Mouse (Mus musculus): ENCODE results near the gene Myocd.

The Myocd gene

GRCm38 (mm10) chr11:65213806-65214205 lies 56.0 kb downstream of the Myocd start:
- no peak for DNase-seq (ENCODE audit: low spot score)

DNA sequence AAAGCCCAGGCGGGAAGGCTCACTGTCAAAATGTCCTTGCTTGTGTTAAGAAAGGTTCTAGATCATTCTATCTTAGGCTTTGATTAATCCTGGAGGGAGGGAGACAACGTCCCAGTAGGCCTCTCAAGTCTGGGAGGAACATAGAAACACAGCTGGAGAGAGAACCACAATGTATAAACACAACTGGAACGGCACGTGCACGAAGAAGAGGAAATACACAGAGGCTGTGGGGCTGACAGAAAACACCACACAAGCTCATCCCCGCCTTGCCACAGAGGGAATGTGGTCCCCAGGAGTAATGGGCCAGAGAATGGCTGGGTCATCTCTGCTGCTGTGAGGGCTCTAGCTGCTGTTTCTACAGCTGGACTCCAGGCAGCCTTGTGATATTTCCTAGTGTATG lies 58.1 kb downstream of the Myocd start:
- no peak for DNase-seq (ENCODE audit: low spot score)

DNA sequence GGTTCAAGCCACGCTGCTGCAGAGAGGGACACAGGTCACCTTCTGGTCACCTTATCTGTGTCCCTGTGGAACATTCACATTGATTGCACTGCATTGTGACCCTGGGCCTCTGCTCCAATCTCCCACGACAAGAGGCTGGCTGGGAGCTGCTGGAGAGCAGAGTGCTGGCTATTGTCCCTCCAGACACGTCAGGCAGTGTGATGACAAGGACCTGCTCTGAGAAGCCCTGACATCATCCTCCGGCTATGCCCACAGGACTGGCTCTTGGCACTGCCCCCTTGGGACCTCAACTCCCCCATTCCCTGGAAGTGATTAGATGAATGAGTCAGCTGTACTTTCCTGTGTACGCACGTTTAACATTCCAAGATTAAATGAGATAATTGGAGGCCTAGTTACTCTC lies 60.3 kb downstream of the Myocd start:
- no peak for DNase-seq (ENCODE audit: low spot score)

- DNase-seq (ENCODE audit: low spot score), result no peak
Measured at GRCm38 (mm10) chr11:65205306-65205705, 64.5 kb downstream of the Myocd start.

DNA sequence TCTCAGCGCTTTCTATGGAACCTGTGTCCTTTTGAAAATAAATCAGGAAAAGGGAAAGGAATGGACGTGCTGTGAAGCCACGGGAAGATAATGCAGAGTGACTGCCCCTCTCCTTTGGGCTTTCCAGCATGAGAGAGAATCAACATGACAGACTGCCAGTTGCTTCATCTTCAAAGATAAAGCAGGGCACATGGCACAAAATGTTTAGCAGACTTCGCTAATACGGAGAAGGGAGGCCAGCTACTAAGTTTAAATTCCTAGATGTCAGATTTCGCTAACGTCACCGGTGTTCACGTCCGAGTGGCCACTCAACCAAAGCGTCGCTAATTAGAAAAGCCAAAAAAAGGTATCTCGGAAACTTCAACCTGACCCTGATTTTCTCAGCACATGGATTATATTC lies 65.1 kb downstream of the Myocd start:
- DNase-seq (ENCODE audit: low spot score), result no peak

DNA sequence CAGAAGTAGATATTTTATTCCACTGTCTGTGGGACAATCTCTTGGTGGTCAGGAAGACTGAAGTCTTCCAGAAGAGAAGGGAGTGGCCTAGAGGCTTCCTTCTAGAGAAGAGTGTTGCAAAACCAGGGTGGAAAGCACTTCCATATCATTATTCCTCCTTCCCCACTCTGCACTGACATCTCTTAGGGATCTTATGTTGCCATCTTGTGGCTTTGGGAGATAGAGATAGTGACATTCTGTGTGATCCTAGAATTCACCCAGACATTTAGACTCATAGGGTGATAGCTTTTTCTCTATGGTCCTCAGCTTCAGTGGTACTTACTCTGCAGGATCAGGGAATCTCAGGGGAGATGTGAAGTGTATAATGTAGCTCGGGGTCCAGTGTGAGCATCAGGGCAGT lies 66.8 kb downstream of the Myocd start:
- DNase-seq (ENCODE audit: low spot score), result no peak

GRCm38 (mm10) chr11:65202236-65202635 lies 67.6 kb downstream of the Myocd start:
- DNase-seq (ENCODE audit: low spot score), result no peak

- no peak for DNase-seq (ENCODE audit: low spot score)
Measured at GRCm38 (mm10) chr11:65198026-65198425, 71.8 kb downstream of the Myocd start.

GRCm38 (mm10) chr11:65197280-65197679 lies 72.5 kb downstream of the Myocd start:
- peak; percentile 68 for DNase-seq (ENCODE audit: low spot score)

- no peak for DNase-seq (ENCODE audit: low spot score)
Measured at GRCm38 (mm10) chr11:65186974-65187373, 82.8 kb downstream of the Myocd start.

DNA sequence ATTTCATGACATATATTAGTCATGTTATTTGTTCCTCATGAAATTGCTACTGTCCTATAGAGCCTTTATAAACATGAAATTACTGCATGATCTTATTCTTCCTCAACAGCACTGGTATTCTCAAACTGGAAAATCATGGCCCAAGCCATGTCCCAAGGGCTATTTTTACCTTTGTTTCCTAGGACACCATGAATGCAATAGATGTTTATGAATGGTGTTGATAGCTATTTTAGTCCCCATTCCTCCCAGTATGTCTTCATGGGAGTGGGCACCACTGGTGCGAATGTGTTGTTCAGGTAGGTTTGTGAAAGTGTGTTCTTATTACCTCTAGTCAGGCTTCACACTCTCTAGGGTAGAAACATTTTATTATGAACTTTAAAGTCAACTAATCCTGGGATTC lies 84.7 kb downstream of the Myocd start:
- no peak for DNase-seq (ENCODE audit: low spot score)

GRCm38 (mm10) chr11:65170121-65170750 lies 99.6 kb downstream of the Myocd start:
- no peak for DNase-seq (ENCODE audit: low spot score)

DNA sequence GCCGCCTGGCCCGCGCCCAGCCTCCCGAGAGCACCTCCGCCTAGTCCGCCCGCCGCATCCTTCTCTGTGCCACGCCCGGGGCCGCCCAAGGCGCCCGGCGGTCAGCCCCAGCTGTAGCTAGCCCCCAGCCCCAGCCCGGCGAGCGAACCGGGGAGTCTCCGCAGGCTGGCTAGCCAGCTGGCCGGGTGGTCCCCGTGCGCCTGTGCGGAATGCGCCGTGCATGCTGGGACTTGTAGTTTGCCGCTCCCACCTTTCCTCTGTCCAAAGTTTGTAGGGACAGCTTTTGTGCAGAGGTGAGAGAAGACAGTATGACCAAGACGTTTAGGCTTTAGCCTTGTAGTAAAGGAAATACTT lies 107.0 kb downstream of the Myocd start, which contains the start of gene Arhgap44:
Gene Arhgap44, minus strand, starts transcription at position 195 of the 354 bp plus-strand sequence.
- DNase-seq (ENCODE audit: low spot score), result no peak

GRCm38 (mm10) chr11:65161881-65162766 lies 107.7 kb downstream of the Myocd start:
- no peak for DNase-seq (ENCODE audit: low spot score)

- no peak for DNase-seq (ENCODE audit: low spot score)
Measured at GRCm38 (mm10) chr11:65160991-65161880, 108.6 kb downstream of the Myocd start.

- DNase-seq (ENCODE audit: low spot score), result no peak
Measured at GRCm38 (mm10) chr11:65159791-65160190, 110.0 kb downstream of the Myocd start, which contains the start of gene 1700086D15Rik. Gene 1700086D15Rik (minus strand): TSS chr11:65159891.

- DNase-seq (ENCODE audit: low spot score), result no peak
Measured at GRCm38 (mm10) chr11:65158658-65158990, 111.2 kb downstream of the Myocd start.

- no peak for DNase-seq (ENCODE audit: low spot score)
Measured at GRCm38 (mm10) chr11:65157966-65158657, 111.7 kb downstream of the Myocd start.

GRCm38 (mm10) chr11:65153006-65153405 lies 116.8 kb downstream of the Myocd start:
- no peak for DNase-seq (ENCODE audit: low spot score)

GRCm38 (mm10) chr11:65148441-65148840 lies 121.3 kb downstream of the Myocd start:
- DNase-seq (ENCODE audit: low spot score), result no peak

DNA sequence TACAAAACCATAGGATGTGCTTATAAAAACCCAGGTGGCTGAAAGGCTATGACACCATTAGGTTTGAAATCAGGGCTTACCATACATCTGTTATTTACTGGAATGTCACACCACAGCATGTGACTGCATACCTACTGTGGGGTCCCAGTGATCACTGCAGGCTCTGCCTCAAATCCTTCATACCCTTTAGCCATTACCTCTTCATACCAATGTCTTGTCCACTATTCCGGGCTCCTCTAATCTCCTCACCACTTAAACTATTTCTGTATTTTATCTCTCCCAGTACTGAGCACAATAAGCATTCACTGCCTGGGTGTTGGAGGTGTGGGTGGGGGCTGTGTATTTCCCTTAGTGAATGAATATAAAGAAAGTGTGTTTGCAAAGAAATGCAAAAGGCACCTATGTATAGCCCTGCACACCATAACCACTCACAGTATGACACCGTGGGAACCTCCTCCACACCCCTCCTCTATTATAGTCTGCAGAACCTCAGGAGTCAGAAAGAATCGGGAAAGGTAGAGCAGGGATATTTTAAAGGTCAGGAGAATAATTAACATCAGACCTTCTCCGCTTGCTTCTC lies 126.9 kb downstream of the Myocd start:
- no peak for DNase-seq (ENCODE audit: low spot score)

DNA sequence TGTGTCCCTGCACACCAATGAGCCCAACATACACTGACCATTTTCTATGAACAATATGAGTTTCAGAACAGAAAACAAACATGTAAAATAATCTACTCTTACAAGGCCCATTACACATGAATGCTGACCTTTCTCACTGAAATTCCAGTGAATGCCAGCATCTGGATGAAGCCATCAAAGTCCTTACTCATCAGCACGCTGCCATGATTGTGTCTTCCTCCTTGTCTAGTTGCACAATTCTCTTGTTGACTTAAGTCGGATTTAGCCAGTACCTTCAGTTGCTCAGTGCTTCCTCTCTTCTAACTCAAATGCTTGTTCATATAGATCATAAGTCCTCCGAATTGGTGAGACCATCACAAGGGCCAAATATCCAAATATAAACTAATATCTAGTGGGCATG lies 130.8 kb downstream of the Myocd start:
- no peak for DNase-seq (ENCODE audit: low spot score)

Measured in layer of hippocampus, adult 9-10 months (tissue).